ENCODE assay signal across 13 mouse cellular contexts in genomic region chr10:94305526-94305925, GRCm38 (mm10). TPM values are rescaled to one million over a fixed set of nuclear protein-coding genes. Genes with fewer than 3 reads are reported as not detected.
DNase-seq lines count a peak whose midpoint lies in the region; ATAC-seq lines count a peak whose summit lies in the region.
"Had no signal": no experiment of that assay in that cellular context is flagged by ENCODE, and none has a peak within 500 bp of the region (broad histone marks: within the 10 kb centered on the region; RNA-seq: fewer than 3 reads in every experiment).

No protein-coding gene starts in this region.

- no peaks in the 10 kb centered on the region for H3K4me1 ChIP-seq in midbrain, embryonic 14.5 days (ENCODE audit: control insufficient read depth, insufficient read depth, low read length)
- 0 out of 2 replicates have a peak, but pooled peaks cover 1% of the 10 kb centered on the region for H3K4me1 ChIP-seq in midbrain, embryonic 13.5 days (replicated peaks)
- H3K4me1 ChIP-seq in forebrain, embryonic 15.5 days, result no peaks in the 10 kb centered on the region
- H3K4me1 ChIP-seq in intestine, embryonic 16.5 days (ENCODE audit: control insufficient read depth, insufficient read depth, low read length), result no peaks in the 10 kb centered on the region
- H3K4me1 ChIP-seq: midbrain, embryonic 12.5 days had no signal

- no peaks in the 10 kb centered on the region for H3K9me3 ChIP-seq in midbrain, embryonic 14.5 days (ENCODE audit: control insufficient read depth, low read length)
- H3K9me3 ChIP-seq in midbrain, embryonic 13.5 days, result no peaks in the 10 kb centered on the region
- no peaks in the 10 kb centered on the region for H3K9me3 ChIP-seq in forebrain, embryonic 15.5 days
- no peaks in the 10 kb centered on the region for H3K9me3 ChIP-seq in intestine, embryonic 16.5 days (ENCODE audit: control insufficient read depth, low read length)
- H3K9me3 ChIP-seq: midbrain, embryonic 12.5 days had no signal

- H3K36me3 ChIP-seq in midbrain, embryonic 14.5 days (ENCODE audit: control insufficient read depth, insufficient read depth, low read length), result no peaks in the 10 kb centered on the region
- H3K36me3 ChIP-seq in midbrain, embryonic 13.5 days, result no peaks in the 10 kb centered on the region
- H3K36me3 ChIP-seq in forebrain, embryonic 15.5 days, result no peaks in the 10 kb centered on the region
- H3K36me3 ChIP-seq in intestine, embryonic 16.5 days (ENCODE audit: control insufficient read depth, insufficient read depth, low read length), result no peaks in the 10 kb centered on the region
- H3K36me3 ChIP-seq: midbrain, embryonic 12.5 days had no signal

- no peak overlapping the region for H3K4me3 ChIP-seq in midbrain, embryonic 14.5 days (replicated peaks; ENCODE audit: low read depth, low read length)
- H3K4me3 ChIP-seq in midbrain, embryonic 13.5 days (replicated peaks), result no peak overlapping the region
- no peak overlapping the region for H3K4me3 ChIP-seq in forebrain, embryonic 15.5 days
- no peak overlapping the region for H3K4me3 ChIP-seq in intestine, embryonic 16.5 days (ENCODE audit: low read length)
- H3K4me3 ChIP-seq: midbrain, embryonic 12.5 days had no signal

- no peak overlapping the region for H3K27ac ChIP-seq in midbrain, embryonic 14.5 days (replicated peaks; ENCODE audit: low read depth, low read length)
- no peak overlapping the region for H3K27ac ChIP-seq in midbrain, embryonic 13.5 days
- no peak overlapping the region for H3K27ac ChIP-seq in forebrain, embryonic 15.5 days (replicated peaks)
- H3K27ac ChIP-seq in intestine, embryonic 16.5 days (ENCODE audit: low read length), result no peak overlapping the region
- H3K27ac ChIP-seq: hindbrain, embryonic 14.5 days; midbrain, embryonic 12.5 days had no signal

- peak; percentile 5 for DNase-seq in heart, adult 8-10 months (ENCODE audit: low spot score)
- no peak for DNase-seq in heart, adult 9 months (ENCODE audit: low spot score in 2 of 2)
- peak; percentile 23 for DNase-seq in midbrain, embryonic 14.5 days
- DNase-seq in embryo, embryonic 10 days (ENCODE audit: low spot score), result peak; percentile 80

- no peak overlapping the region for H3K9ac ChIP-seq in midbrain, embryonic 14.5 days (replicated peaks; ENCODE audit: low read length)
- no peak overlapping the region for H3K9ac ChIP-seq in midbrain, embryonic 13.5 days (replicated peaks)
- H3K9ac ChIP-seq in forebrain, embryonic 15.5 days (replicated peaks), result no peak overlapping the region
- H3K9ac ChIP-seq in intestine, embryonic 16.5 days (ENCODE audit: low read depth, low read length), result no peak overlapping the region
- H3K9ac ChIP-seq: hindbrain, embryonic 14.5 days; midbrain, embryonic 12.5 days had no signal

- no peaks in the 10 kb centered on the region for H3K27me3 ChIP-seq in midbrain, embryonic 14.5 days (ENCODE audit: control insufficient read depth, insufficient read depth, low read length)
- no peaks in the 10 kb centered on the region for H3K27me3 ChIP-seq in midbrain, embryonic 13.5 days
- H3K27me3 ChIP-seq in forebrain, embryonic 15.5 days, result no peaks in the 10 kb centered on the region
- peaks cover 9% of the 10 kb centered on the region for H3K27me3 ChIP-seq in intestine, embryonic 16.5 days (replicated peaks; ENCODE audit: control insufficient read depth, insufficient read depth, low read length)
- H3K27me3 ChIP-seq: midbrain, embryonic 12.5 days had no signal

- 71% methylated on average over 5 of the region's 5 CpGs for WGBS in midbrain, embryonic 14.5 days
- 71% methylated on average over 5 of the region's 5 CpGs for WGBS in midbrain, embryonic 13.5 days
- WGBS in forebrain, embryonic 15.5 days, result 68% methylated on average over 5 of the region's 5 CpGs
- WGBS in intestine, embryonic 16.5 days, result 53% methylated on average over 5 of the region's 5 CpGs

- ATAC-seq in midbrain, embryonic 14.5 days (ENCODE audit: low FRiP score, low TSS enrichment), result no peak
- no peak for ATAC-seq in midbrain, embryonic 13.5 days
- peak; percentile 63 for ATAC-seq in megakaryocyte progenitor cell, adult 5-6 weeks (replicated peaks; ENCODE audit: poor library complexity)
- ATAC-seq in forebrain, embryonic 15.5 days (replicated peaks), result no peak
- ATAC-seq in intestine, embryonic 16.5 days, result no peak

- H3K4me2 ChIP-seq in midbrain, embryonic 14.5 days (ENCODE audit: low read length), result no peak overlapping the region
- no peak overlapping the region for H3K4me2 ChIP-seq in midbrain, embryonic 13.5 days (replicated peaks)
- H3K4me2 ChIP-seq in forebrain, embryonic 15.5 days (replicated peaks), result no peak overlapping the region
- no peak overlapping the region for H3K4me2 ChIP-seq in intestine, embryonic 16.5 days (ENCODE audit: low read depth, low read length)
- H3K4me2 ChIP-seq: hindbrain, embryonic 14.5 days; midbrain, embryonic 12.5 days had no signal

RNA-seq across cellular contexts. Expression of gene Tmcc3, which starts 6.2 kb away (rescaled TPM):
- 10 to 100 TPM; 28.1 to 32.2 (median 29.6) TPM for total RNA-seq in heart, adult 8-10 months (2022)
- 9.7 and 11.3 TPM in 2 replicates for polyA plus RNA-seq in midbrain, embryonic 14.5 days (2014; fragmentation: Nextera tagmentation; extraction: Ambion mirVana)
- 6.1 and 6.6 TPM in 2 replicates for polyA plus RNA-seq in midbrain, embryonic 13.5 days (2015; fragmentation: Nextera tagmentation; extraction: Ambion mirVana)
- total RNA-seq in megakaryocyte progenitor cell, adult 5-6 weeks (2015), result 0.49 and 1.3 TPM in 2 replicates
- 0.78 TPM in 1 of 2 replicates, not detected in the other for total RNA-seq in megakaryocyte progenitor cell, adult 5-6 weeks (2017)
- polyA plus RNA-seq in forebrain, embryonic 15.5 days (2015; fragmentation: Nextera tagmentation; extraction: Ambion mirVana), result 6.2 and 7.5 TPM in 2 replicates
- polyA plus RNA-seq in intestine, embryonic 16.5 days (2015; fragmentation: Nextera tagmentation; extraction: Ambion mirVana), result 8.8 and 10.2 TPM in 2 replicates

RNA-seq across cellular contexts. Expression of gene Gm4792, which starts 7.0 kb away (rescaled TPM):
- total RNA-seq in heart, adult 8-10 months (2022), result not detected
- 0.78 and 0.89 TPM in 2 replicates for polyA plus RNA-seq in midbrain, embryonic 14.5 days (2014; fragmentation: Nextera tagmentation; extraction: Ambion mirVana)
- polyA plus RNA-seq in midbrain, embryonic 13.5 days (2015; fragmentation: Nextera tagmentation; extraction: Ambion mirVana), result 0.43 and 0.90 TPM in 2 replicates
- not detected in 2 replicates for total RNA-seq in megakaryocyte progenitor cell, adult 5-6 weeks (2015)
- not detected in 2 replicates for total RNA-seq in megakaryocyte progenitor cell, adult 5-6 weeks (2017)
- polyA plus RNA-seq in forebrain, embryonic 15.5 days (2015; fragmentation: Nextera tagmentation; extraction: Ambion mirVana), result 0.23 TPM in 1 of 2 replicates, not detected in the other
- not detected in 2 replicates for polyA plus RNA-seq in intestine, embryonic 16.5 days (2015; fragmentation: Nextera tagmentation; extraction: Ambion mirVana)
- total RNA-seq: left cerebral cortex, postnatal 10 days had no signal
- polyA plus RNA-seq: cortical plate, adult 2 months; testis, adult 2 months had no signal

Comparison
In these comparisons a context has a peak if more than half of its experiments do, and no peak if none do; other contexts are left out.
1. DNase-seq: peak in heart, adult 8-10 months (single experiment), midbrain, embryonic 14.5 days (single experiment) and embryo, embryonic 10 days (single experiment); none in heart, adult 9 months (0 of 2).